Comparison of ENCODE assay signal across 14 mouse cellular contexts in the genomic region with DNA sequence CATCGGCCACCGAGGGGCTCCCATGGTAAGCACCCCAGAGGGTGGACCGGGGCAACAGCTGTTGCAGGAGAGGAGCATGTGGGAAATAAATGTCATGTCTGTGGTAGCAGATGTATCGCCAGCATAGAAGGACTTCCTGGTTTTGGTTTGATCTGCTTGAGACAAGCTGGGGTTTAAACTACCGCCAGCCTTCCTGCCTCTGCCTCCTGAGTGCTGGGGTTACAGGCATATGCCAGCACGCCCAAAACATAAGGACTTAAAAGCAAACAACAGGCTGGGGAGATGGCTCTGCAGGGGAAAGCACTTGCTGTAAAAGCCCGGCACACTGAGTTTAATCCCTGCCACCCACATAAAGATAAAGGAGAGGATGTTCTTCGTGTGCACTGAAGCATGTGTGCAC. TPM values are rescaled to one million over a fixed set of nuclear protein-coding genes. Genes with fewer than 3 reads are reported as not detected.
A peak's percentile ranks its signal among the peaks of the same experiment; 100 is the strongest.
DNase-seq lines count a peak whose midpoint lies in the region; ATAC-seq and TF ChIP-seq lines count a peak whose summit lies in the region.
"Had no signal": no experiment of that assay in that cellular context is flagged by ENCODE, and none has a peak within 500 bp of the region (broad histone marks: within the 10 kb centered on the region; RNA-seq: fewer than 3 reads in every experiment).

No protein-coding gene starts in this region.

- TF ChIP-seq RAD21 in CH12.LX (IDR thresholded peaks at IDR 0.05; ENCODE audit: low read depth, low read length): no peak

- peaks cover 4 to 38% of the 10 kb centered on the region in 2 experiments; a peak in 3 of 4 replicates for H3K4me1 ChIP-seq in CH12.LX (ENCODE audit: control insufficient read depth in 1 of 2, insufficient read depth in 2 of 2)
- H3K4me1 ChIP-seq in forebrain, postnatal 0 days (ENCODE audit: insufficient read depth): 0 out of 2 replicates have a peak, but pooled peaks cover 3% of the 10 kb centered on the region
- H3K4me1 ChIP-seq in midbrain, embryonic 14.5 days (ENCODE audit: control insufficient read depth, insufficient read depth, low read length): peaks cover 15% of the 10 kb centered on the region; the same call in 1 of the 2 replicates

- H3K27ac ChIP-seq in CH12.LX (ENCODE audit: insufficient read depth, low read depth): no peak overlapping the region
- peak overlapping the region; percentile 45 for H3K27ac ChIP-seq in forebrain, postnatal 0 days (ENCODE audit: low read depth, low read length)
- H3K27ac ChIP-seq in midbrain, embryonic 14.5 days (replicated peaks; ENCODE audit: low read depth, low read length): peak overlapping the region; percentile 16; the same call in 1 of the 2 replicates
- no peak overlapping the region for H3K27ac ChIP-seq in gastrocnemius, adult 2 months

- no peaks in the 10 kb centered on the region for H3K27me3 ChIP-seq in CH12.LX (replicated peaks)
- H3K27me3 ChIP-seq in forebrain, postnatal 0 days (ENCODE audit: insufficient read depth, low read length): no peaks in the 10 kb centered on the region
- no peaks in the 10 kb centered on the region for H3K27me3 ChIP-seq in midbrain, embryonic 14.5 days (ENCODE audit: control insufficient read depth, insufficient read depth, low read length)

- intact Hi-C loops in gastrocnemius, adult 2 months (cut with DNase I): no loop called here

- in situ Hi-C loops in CH12.LX (cut with MboI; ENCODE audit: low pct_ligation_motif_present, low pct_unique_long_range_greater_than_20kb, low sequenced_read_pairs): no loop called here

- no peak for ATAC-seq in forebrain, postnatal 0 days
- no peak for ATAC-seq in midbrain, embryonic 14.5 days (ENCODE audit: low FRiP score, low TSS enrichment)
- no peak for ATAC-seq in monocyte, adult 5-6 weeks (replicated peaks; ENCODE audit: insufficient number of reproducible peaks, low FRiP score, low TSS enrichment, poor library complexity, severe bottlenecking)

- no peak overlapping the region for H3K9ac ChIP-seq in CH12.LX (ENCODE audit: insufficient read depth, low read depth)
- H3K9ac ChIP-seq in forebrain, postnatal 0 days: no peak overlapping the region
- H3K9ac ChIP-seq in midbrain, embryonic 14.5 days (replicated peaks; ENCODE audit: low read length): no peak overlapping the region

- DNase-seq in 416B (ENCODE audit: low read depth) (peak; percentile 71), CH12.LX (ENCODE audit: extremely low read depth) (no peak)
- DNase-seq in forebrain, postnatal 0 days: peak; percentile 34
- DNase-seq in midbrain, embryonic 14.5 days: no peak
- no peak for DNase-seq in lung, postnatal 14 days
- DNase-seq in gastrocnemius, adult 2 months: no peak
- DNase-seq in urinary bladder, postnatal 36 days (ENCODE audit: low spot score in 2 of 2): no peak
- DNase-seq: adrenal gland, postnatal 36 days; kidney, adult 11 months; right cerebral cortex, postnatal 25 days had no signal

- H3K4me2 ChIP-seq in CH12.LX (ENCODE audit: insufficient read depth, low read depth, poor library complexity, severe bottlenecking): no peak overlapping the region
- no peak overlapping the region for H3K4me2 ChIP-seq in forebrain, postnatal 0 days (ENCODE audit: low read depth)
- no peak overlapping the region for H3K4me2 ChIP-seq in midbrain, embryonic 14.5 days (ENCODE audit: low read length)

- H3K36me3 ChIP-seq in CH12.LX (replicated peaks in 1 of 2; ENCODE audit: control insufficient read depth in 1 of 2, insufficient read depth in 1 of 2, low read length in 1 of 2): peaks cover 0 to 44% of the 10 kb centered on the region in 2 experiments
- peaks cover 9% of the 10 kb centered on the region; the same call in 1 of the 2 replicates for H3K36me3 ChIP-seq in forebrain, postnatal 0 days (ENCODE audit: insufficient read depth)
- peaks cover 7% of the 10 kb centered on the region; the same call in 1 of the 2 replicates for H3K36me3 ChIP-seq in midbrain, embryonic 14.5 days (ENCODE audit: control insufficient read depth, insufficient read depth, low read length)
- H3K36me3 ChIP-seq: G1E had no signal

- WGBS in forebrain, postnatal 0 days: 49% methylated on average over 8 of the region's 8 CpGs
- 41% methylated on average over 8 of the region's 8 CpGs for WGBS in midbrain, embryonic 14.5 days

- TF ChIP-seq CTCF in CH12.LX (conservative IDR thresholded peaks at IDR 0.05 in 1 of 2, IDR thresholded peaks at IDR 0.05 in 1 of 2; ENCODE audit: low read depth in 2 of 2, low read length in 2 of 2): no peak
- no peak for TF ChIP-seq CTCF in forebrain, postnatal 0 days (IDR thresholded peaks at IDR 0.05; ENCODE audit: low read depth)
- TF ChIP-seq CTCF in gastrocnemius, adult 2 months (IDR thresholded peaks at IDR 0.05): no peak

- no peaks in the 10 kb centered on the region for H3K79me2 ChIP-seq in CH12.LX (replicated peaks; ENCODE audit: control insufficient read depth, extremely low read depth, insufficient read depth, poor library complexity, severe bottlenecking)

- dilution Hi-C loops in CH12.LX (cut with MboI; ENCODE audit: extremely low pct_ligation_motif_present, extremely low pct_unique_long_range_greater_than_20kb, low sequenced_read_pairs): no loop called here

- TF ChIP-seq EP300 in CH12.LX (IDR thresholded peaks at IDR 0.05; ENCODE audit: low read length): no peak

- no peaks in the 10 kb centered on the region for H3K9me3 ChIP-seq in CH12.LX (replicated peaks; ENCODE audit: low read length)
- H3K9me3 ChIP-seq in forebrain, postnatal 0 days (ENCODE audit: low read length): no peaks in the 10 kb centered on the region
- no peaks in the 10 kb centered on the region for H3K9me3 ChIP-seq in midbrain, embryonic 14.5 days (ENCODE audit: control insufficient read depth, low read length)
- H3K9me3 ChIP-seq: G1E had no signal

- no peak overlapping the region for H3K4me3 ChIP-seq in CH12.LX (replicated peaks in 1 of 3; ENCODE audit: low read depth in 2 of 3, low read length in 2 of 3, poor library complexity in 1 of 3)
- no peak overlapping the region for H3K4me3 ChIP-seq in forebrain, postnatal 0 days (ENCODE audit: low read depth, low read length)
- H3K4me3 ChIP-seq in midbrain, embryonic 14.5 days (replicated peaks; ENCODE audit: low read depth, low read length): no peak overlapping the region
- H3K4me3 ChIP-seq in gastrocnemius, adult 2 months: no peak overlapping the region
- H3K4me3 ChIP-seq: erythroblast, embryonic 14.5 days had no signal

- no peak for TF ChIP-seq POLR2A in CH12.LX (IDR thresholded peaks at IDR 0.05; ENCODE audit: low read depth, low read length)

TF ChIP-seq in CH12.LX, 34 proteins besides CTCF, POLR2A, EP300 and RAD21:
- no peak for TF ChIP-seq ETS1 (conservative IDR thresholded peaks at IDR 0.05; ENCODE audit: low read depth, low read length)
- TF ChIP-seq ELF1 (IDR thresholded peaks at IDR 0.05; ENCODE audit: low read depth, low read length): 0 out of 2 replicates have a peak, but pooled peaks have one; percentile 11
- TF ChIP-seq HCFC1 (IDR thresholded peaks at IDR 0.05; ENCODE audit: low read depth, low read length): no peak

RNA-seq across cellular contexts. Expression of a gene that starts 16.7 kb away (rescaled TPM):
- total RNA-seq in CH12.LX (2012; rRNA removed) (not detected in 2 replicates), CH12.LX (2014; rRNA removed) (not detected in 2 replicates)
- polyA plus RNA-seq in CH12.LX (2012; ENCODE audit: insufficient read length, low read depth): not detected in 2 replicates
- total RNA-seq in forebrain, postnatal 0 days (2014; rRNA removed): 3.8 and 4.5 TPM in 2 replicates
- 3.1 and 3.4 TPM in 2 replicates for polyA plus RNA-seq in forebrain, postnatal 0 days (2015; fragmentation: Nextera tagmentation; extraction: Ambion mirVana)
- 10.7 and 11.6 TPM in 2 replicates for polyA plus RNA-seq in midbrain, embryonic 14.5 days (2014; fragmentation: Nextera tagmentation; extraction: Ambion mirVana)
- total RNA-seq in monocyte, adult 5-6 weeks (2017): 0.49 to 1.6 TPM in 2 of 3 replicates, not detected in the other
- total RNA-seq in gastrocnemius, adult 2 months (2021): not detected
- total RNA-seq: G1E; liver, adult 2 months had no signal
- polyA plus RNA-seq: erythroblast, embryonic 14.5 days; G1E had no signal

RNA-seq across cellular contexts. Expression of a gene that starts 34.5 kb away (rescaled TPM):
- total RNA-seq in CH12.LX (2012; rRNA removed) (2,320 and 2,484 TPM in 2 replicates), CH12.LX (2014; rRNA removed) (3,699 and 3,874 TPM in 2 replicates)
- polyA plus RNA-seq in CH12.LX (2012; ENCODE audit: insufficient read length, low read depth): 1,738 and 1,898 TPM in 2 replicates
- total RNA-seq in forebrain, postnatal 0 days (2014; rRNA removed): 1,114 and 1,634 TPM in 2 replicates
- polyA plus RNA-seq in forebrain, postnatal 0 days (2015; fragmentation: Nextera tagmentation; extraction: Ambion mirVana): 543 and 688 TPM in 2 replicates
- 488 and 521 TPM in 2 replicates for polyA plus RNA-seq in midbrain, embryonic 14.5 days (2014; fragmentation: Nextera tagmentation; extraction: Ambion mirVana)
- total RNA-seq in monocyte, adult 5-6 weeks (2017): 1,253 to 1,571 TPM (median 1,557 TPM) in 3 replicates
- total RNA-seq in gastrocnemius, adult 2 months (2021): 100 to 1,000 TPM; 242 to 287 TPM

Comparison
In these comparisons a context has a peak if more than half of its experiments do, and no peak if none do; other contexts are left out.
1. DNase-seq: peak in 416B (single experiment) and forebrain, postnatal 0 days (single experiment); none in CH12.LX (single experiment), midbrain, embryonic 14.5 days (single experiment), lung, postnatal 14 days (single experiment), gastrocnemius, adult 2 months (single experiment) and urinary bladder, postnatal 36 days (0 of 2).
2. H3K27ac ChIP-seq: peak in forebrain, postnatal 0 days (single experiment) and midbrain, embryonic 14.5 days (single experiment); none in CH12.LX (single experiment) and gastrocnemius, adult 2 months (single experiment).